Mouse (Mus musculus) embryonic facial prominence, embryonic 11.5 days (tissue): ENCODE results near the gene Atxn1. TPM values are rescaled to one million over a fixed set of nuclear protein-coding genes. Genes with fewer than 3 reads are reported as not detected.

Source experiments
- ATAC-seq: fragments of 200-750 bp; cut with Nextera tagmentation; replicated peaks from 2 replicates; pipeline ENCODE4 v1.8.0; 2017; ENCODE audit warnings: low read depth; ENCODE audit not compliant: insufficient number of reproducible peaks, low FRiP score, low TSS enrichment
- DNase-seq: peaks from one replicate; pipeline ENCODE4 v3.0.0-alpha.2; 2015; ENCODE audit warnings: low spot score
- H3K27ac ChIP-seq: fragments of 300-500 bp; sonication (generic); replicated peaks from 2 replicates; pipeline ENCODE4 v1.5.1; 2014; ENCODE audit warnings: mild to moderate bottlenecking, low read depth, low read length, control low read depth
- H3K27me3 ChIP-seq: fragments of 300-500 bp; sonication (generic); 2 replicates; pipeline ENCODE4 v1.6.1; 2014; ENCODE audit warnings: mild to moderate bottlenecking, low read length, moderate library complexity, mixed read lengths; ENCODE audit not compliant: control insufficient read depth, insufficient read depth
- H3K36me3 ChIP-seq: fragments of 300-500 bp; sonication (generic); replicated peaks from 2 replicates; pipeline ENCODE4 v1.6.1; 2014; ENCODE audit warnings: low read depth, mild to moderate bottlenecking, low read length, moderate library complexity, mixed read lengths; ENCODE audit not compliant: control insufficient read depth, insufficient read depth
- H3K4me1 ChIP-seq: fragments of 300-500 bp; sonication (generic); 2 replicates; pipeline ENCODE4 v1.6.1; 2014; ENCODE audit warnings: low read length, mixed read lengths; ENCODE audit not compliant: control insufficient read depth, insufficient read depth
- H3K4me2 ChIP-seq: fragments of 300-500 bp; sonication (generic); 2 replicates; pipeline ENCODE4 v1.6.1; 2014; ENCODE audit warnings: low read depth, mild to moderate bottlenecking, control low read depth, low read length, moderate library complexity
- H3K4me3 ChIP-seq: fragments of 300-500 bp; sonication (generic); 2 replicates; pipeline ENCODE4 v1.5.1; 2014; ENCODE audit warnings: low read depth, low read length, control low read depth
- H3K9ac ChIP-seq: fragments of 300-500 bp; sonication (generic); replicated peaks from 2 replicates; pipeline ENCODE4 v1.6.1; 2014; ENCODE audit warnings: mild to moderate bottlenecking, control low read depth, low read length
- H3K9me3 ChIP-seq: fragments of 300-500 bp; sonication (generic); replicated peaks from 2 replicates; pipeline ENCODE4 v1.6.1; 2016; ENCODE audit warnings: mild to moderate bottlenecking, low read length, inconsistent platforms, mixed read lengths; ENCODE audit not compliant: control insufficient read depth
- WGBS: fragments of 180-500 bp; shearing (Covaris S2); extraction: QIAGEN DNeasy Blood & Tissue Kit; methylation state at CpG from one replicate; pipeline ENCODE4 v1.1.7; 2014; 5-methylcytosine and 5-hydroxymethylcytosine counted together
- polyA plus RNA-seq: library from polyadenylated mRNA; unstranded; fragments of >200 nt; fragmentation: Nextera tagmentation; extraction: Ambion mirVana; gene quantifications from 2 replicates; pipeline ENCODE4 v1.2.1, GENCODE M21; 2014

The Atxn1 gene
- polyA plus RNA-seq, 1 experiment from 2014 or later, result 1.3 TPM

DNA sequence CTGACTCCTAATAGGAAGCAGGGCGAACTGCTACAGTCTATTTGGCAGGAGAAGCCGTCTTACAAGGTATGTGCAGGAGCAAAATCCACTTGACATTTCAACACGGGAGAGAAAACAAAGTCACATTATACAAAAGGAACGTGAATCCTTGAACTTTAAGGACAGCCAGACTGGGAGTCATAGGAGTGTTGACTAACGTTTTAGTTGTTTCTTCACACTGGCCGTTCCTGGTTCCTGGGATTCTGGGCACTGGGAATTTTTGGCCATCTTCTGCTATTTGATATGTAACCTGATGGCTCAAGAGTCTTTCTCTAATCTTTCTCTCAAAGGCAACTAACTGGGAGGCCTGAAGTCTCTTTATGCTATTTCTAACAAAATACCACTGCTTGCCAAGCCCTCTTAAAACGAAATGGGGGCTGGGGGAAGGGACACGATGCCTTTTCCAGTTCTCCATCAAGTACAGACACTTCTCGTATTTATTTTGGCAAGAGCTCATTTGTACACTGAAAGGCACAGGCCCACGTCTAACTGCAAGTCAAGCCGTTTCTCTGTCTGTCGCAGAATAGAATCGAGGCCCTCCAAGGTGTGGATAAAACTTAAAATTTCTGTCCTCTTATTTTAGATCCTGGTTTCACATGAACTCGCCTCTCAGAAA lies 4.4 kb downstream of the Atxn1 start:
- H3K4me3 ChIP-seq, result no peak overlapping the region
- H3K27me3 ChIP-seq, result no peaks in the 10 kb centered on the region
- no peak for DNase-seq
- H3K27ac ChIP-seq, result no peak overlapping the region
- no peak overlapping the region for H3K9ac ChIP-seq
- H3K4me2 ChIP-seq, result no peak overlapping the region
- ATAC-seq, result no peak
- WGBS, result 59% methylated on average over 14 of the region's 14 CpGs
- no peaks in the 10 kb centered on the region for H3K9me3 ChIP-seq
- no peaks in the 10 kb centered on the region for H3K36me3 ChIP-seq
- no peaks in the 10 kb centered on the region for H3K4me1 ChIP-seq

DNA sequence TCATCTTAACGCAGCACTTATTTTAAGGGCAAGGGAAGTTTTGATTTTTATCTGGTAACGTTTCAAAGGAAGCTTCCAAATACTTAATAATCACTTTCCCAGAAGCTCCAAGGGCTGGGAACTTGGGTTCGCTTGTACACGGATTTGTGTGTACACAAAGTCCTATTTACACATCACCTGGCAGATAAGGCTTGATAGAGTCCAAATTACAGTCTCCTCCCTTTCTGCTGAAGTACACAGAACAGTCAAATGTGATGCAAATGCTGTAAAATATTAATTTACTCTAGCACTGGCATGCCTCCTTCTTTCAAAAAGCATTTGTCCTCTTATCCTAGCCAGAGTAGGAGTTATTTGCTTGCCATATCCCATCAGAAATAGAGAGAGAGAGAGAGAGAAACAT lies 6.5 kb downstream of the Atxn1 start:
- no peak overlapping the region for H3K9ac ChIP-seq
- H3K36me3 ChIP-seq, result no peaks in the 10 kb centered on the region
- H3K4me1 ChIP-seq, result no peaks in the 10 kb centered on the region
- WGBS, result 83% methylated on average over 4 of the region's 4 CpGs
- ATAC-seq (no peak), DNase-seq (no peak)
- H3K4me2 ChIP-seq, result no peak overlapping the region
- no peaks in the 10 kb centered on the region for H3K9me3 ChIP-seq
- no peak overlapping the region for H3K4me3 ChIP-seq
- no peaks in the 10 kb centered on the region for H3K27me3 ChIP-seq
- no peak overlapping the region for H3K27ac ChIP-seq

DNA sequence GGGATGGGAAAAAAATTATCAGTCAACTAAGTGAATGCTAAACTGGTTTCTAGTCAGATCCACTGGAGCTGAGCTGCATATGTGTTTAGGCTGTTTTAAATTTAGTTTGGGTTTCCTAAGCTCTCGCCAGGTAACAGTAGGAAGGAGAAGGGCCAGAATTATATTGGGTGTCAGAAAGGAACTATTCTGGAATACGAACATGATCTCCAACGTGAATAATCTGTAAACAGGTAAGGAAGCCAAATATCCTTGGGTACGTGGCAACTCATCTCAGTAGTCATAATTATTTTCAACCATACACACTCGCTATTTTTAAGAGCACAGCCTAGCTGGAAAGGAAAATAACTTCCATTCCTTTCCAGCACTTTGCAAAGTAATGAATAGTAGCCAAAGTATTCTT lies 7.2 kb downstream of the Atxn1 start:
- no peaks in the 10 kb centered on the region for H3K4me1 ChIP-seq
- H3K27ac ChIP-seq, result no peak overlapping the region
- H3K27me3 ChIP-seq, result no peaks in the 10 kb centered on the region
- H3K4me2 ChIP-seq, result no peak overlapping the region
- WGBS, result 93% methylated on average over 5 of the region's 5 CpGs
- H3K36me3 ChIP-seq, result no peaks in the 10 kb centered on the region
- H3K9me3 ChIP-seq, result no peaks in the 10 kb centered on the region
- H3K4me3 ChIP-seq, result no peak overlapping the region
- ATAC-seq, result no peak
- no peak for DNase-seq
- no peak overlapping the region for H3K9ac ChIP-seq

DNA sequence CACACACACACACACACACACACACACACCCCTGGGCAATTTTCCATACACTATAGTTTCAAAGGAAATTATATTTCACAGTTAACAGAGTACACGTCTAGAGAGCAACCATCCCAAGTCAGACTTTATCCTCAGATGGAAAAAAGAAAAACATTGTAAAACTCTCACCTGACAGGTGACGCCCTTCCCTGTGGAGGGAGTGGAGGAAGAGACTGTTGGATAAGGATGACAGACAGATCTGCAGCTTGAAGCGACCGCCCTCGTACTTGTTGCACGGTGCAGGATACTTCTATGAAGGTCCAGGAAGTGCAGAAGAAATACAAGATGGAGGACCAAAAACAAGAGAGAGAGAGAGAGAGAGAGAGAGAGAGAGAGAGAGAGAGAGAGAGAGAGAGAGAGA lies 8.5 kb downstream of the Atxn1 start:
- no peaks in the 10 kb centered on the region for H3K9me3 ChIP-seq
- ATAC-seq (no peak), DNase-seq (no peak)
- no peaks in the 10 kb centered on the region for H3K27me3 ChIP-seq
- H3K4me2 ChIP-seq, result no peak overlapping the region
- H3K9ac ChIP-seq, result no peak overlapping the region
- H3K27ac ChIP-seq, result no peak overlapping the region
- WGBS, result 87% methylated on average over 6 of the region's 6 CpGs
- no peaks in the 10 kb centered on the region for H3K4me1 ChIP-seq
- H3K4me3 ChIP-seq, result no peak overlapping the region
- no peaks in the 10 kb centered on the region for H3K36me3 ChIP-seq

DNA sequence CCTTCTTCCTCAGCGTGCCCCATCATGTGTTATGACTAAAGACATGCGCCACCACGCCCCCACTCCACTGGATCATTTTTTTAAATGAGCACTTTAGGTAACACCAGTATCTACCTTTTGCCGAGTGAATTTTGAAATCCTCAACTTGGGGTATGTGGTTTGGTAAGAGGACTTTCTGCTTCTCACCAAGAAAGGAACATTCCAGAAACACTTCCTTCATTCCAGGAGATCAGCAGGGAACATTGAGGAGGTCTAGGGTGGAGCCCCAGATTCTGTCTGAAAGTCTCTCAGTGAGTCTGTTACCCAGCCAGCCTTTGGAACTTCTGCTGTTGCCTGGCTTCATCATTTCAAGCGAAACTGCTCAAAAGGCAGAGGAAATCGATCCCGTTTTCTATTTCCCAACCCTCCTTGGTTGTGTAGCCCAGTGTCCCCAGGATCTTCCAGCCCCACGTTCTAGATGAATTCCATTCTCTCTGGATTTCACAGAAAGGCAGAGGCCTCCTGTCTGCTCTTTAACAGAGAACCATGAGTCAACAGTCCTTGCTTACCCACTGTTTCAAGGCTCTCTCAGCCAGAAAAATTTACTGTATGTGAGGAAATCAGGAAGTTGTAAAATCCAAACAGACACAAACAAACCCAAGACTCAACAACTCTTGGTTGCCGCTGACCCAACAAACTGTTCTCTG lies 9.3 kb downstream of the Atxn1 start:
- Histone ChIP-seq H3K36me3 (no peaks in the 10 kb centered on the region), H3K4me1 (no peaks in the 10 kb centered on the region), H3K27me3 (no peaks in the 10 kb centered on the region), H3K9me3 (no peaks in the 10 kb centered on the region), H3K4me2 (no peak overlapping the region), H3K27ac (no peak overlapping the region), H3K4me3 (no peak overlapping the region), H3K9ac (no peak overlapping the region)
- ATAC-seq (no peak), DNase-seq (no peak)
- WGBS, result 92% methylated on average over 9 of the region's 9 CpGs

DNA sequence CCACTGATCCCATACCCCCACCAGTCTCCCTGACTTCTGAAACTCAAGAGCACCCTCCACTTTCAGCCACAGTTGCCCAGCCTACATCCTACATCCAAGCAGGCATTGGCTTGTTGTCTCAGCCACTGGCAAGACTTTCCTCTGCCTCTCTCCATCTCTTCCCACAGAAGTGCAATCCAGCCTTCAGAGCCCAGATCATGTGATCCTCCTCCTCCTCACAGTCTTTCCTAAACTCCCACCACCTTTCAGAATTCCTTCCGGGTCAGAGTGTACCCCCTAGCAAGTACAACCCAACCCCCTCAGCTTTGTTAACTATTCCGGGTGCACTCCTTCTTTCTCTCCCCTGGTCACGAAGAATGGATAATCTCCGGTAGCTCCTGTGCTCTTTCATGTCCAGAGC lies 11.7 kb downstream of the Atxn1 start:
- DNase-seq (no peak), ATAC-seq (no peak)
- no peak overlapping the region for H3K4me2 ChIP-seq
- no peaks in the 10 kb centered on the region for H3K4me1 ChIP-seq
- H3K27me3 ChIP-seq, result no peaks in the 10 kb centered on the region
- H3K4me3 ChIP-seq, result no peak overlapping the region
- no peak overlapping the region for H3K27ac ChIP-seq
- H3K36me3 ChIP-seq, result no peaks in the 10 kb centered on the region
- H3K9ac ChIP-seq, result no peak overlapping the region
- no peaks in the 10 kb centered on the region for H3K9me3 ChIP-seq
- 86% methylated on average over 4 of the region's 4 CpGs for WGBS

DNA sequence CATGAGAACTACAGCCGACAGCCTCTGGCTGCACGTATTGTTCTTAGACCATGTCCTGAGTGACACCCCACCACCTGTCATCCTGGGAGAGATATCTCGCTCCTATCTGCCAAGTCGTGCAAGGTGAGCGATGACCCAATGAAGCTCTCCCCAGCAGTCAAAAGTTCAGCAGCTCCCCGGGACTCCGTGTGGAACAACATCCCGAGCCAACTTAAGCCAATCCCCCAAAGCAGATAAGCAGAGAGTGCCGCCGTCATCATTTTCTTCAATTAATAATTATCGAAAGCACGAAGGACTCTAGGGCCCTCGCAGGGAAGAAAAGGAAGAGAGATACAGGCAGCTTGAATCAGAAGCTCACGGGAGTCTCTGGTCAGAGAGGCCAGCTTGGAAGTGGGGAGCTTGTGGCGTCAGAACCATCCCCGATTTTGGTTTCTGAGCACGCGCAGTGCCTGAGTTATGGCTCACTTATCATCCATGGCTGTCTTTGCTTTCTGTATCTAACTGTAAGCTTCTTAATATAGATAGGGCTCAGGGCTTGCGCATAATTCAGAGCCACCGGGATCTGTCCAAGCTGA lies 13.7 kb downstream of the Atxn1 start:
- no peak for ATAC-seq
- H3K27ac ChIP-seq, result no peak overlapping the region
- WGBS, result 85% methylated on average over 20 of the region's 20 CpGs

DNA sequence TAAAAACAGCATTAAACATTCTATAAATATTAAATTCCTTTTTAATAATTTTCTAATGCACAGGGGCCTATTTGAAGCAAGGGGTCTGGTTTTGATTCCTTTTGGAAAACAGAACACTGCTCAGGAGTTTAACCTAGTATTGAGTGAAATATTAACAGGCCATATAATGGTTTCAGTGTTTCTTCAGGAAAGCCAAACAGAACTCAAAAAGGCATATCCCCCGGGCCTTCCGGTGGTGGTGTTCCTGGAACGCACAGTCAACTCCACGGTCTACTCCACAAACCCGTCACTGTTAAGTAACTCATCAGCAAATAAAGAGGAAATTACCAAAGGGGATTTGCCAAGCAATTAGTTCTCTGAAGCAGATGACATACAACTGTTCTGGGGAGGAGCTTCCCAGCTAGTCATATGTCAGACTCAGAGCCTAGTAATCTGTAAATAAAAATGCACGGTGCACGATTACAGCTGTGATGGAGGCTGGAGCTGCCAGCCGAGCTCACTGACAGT lies 14.4 kb downstream of the Atxn1 start:
- WGBS, result 59% methylated on average over 8 of the region's 8 CpGs
- no peaks in the 10 kb centered on the region for H3K36me3 ChIP-seq
- H3K27ac ChIP-seq, result no peak overlapping the region
- DNase-seq, result no peak
- no peak for ATAC-seq
- no peak overlapping the region for H3K4me2 ChIP-seq
- no peaks in the 10 kb centered on the region for H3K9me3 ChIP-seq
- no peaks in the 10 kb centered on the region for H3K4me1 ChIP-seq
- H3K9ac ChIP-seq, result no peak overlapping the region
- no peaks in the 10 kb centered on the region for H3K27me3 ChIP-seq
- H3K4me3 ChIP-seq, result no peak overlapping the region

More for the DNA sequence above, 13.7 kb downstream of the Atxn1 start:
- no peak overlapping the region for H3K9ac ChIP-seq
- H3K27me3 ChIP-seq, result no peaks in the 10 kb centered on the region
- no peaks in the 10 kb centered on the region for H3K4me1 ChIP-seq
- H3K4me2 ChIP-seq, result no peak overlapping the region
- no peak overlapping the region for H3K4me3 ChIP-seq
- no peaks in the 10 kb centered on the region for H3K9me3 ChIP-seq
- DNase-seq, result no peak
- H3K36me3 ChIP-seq, result no peaks in the 10 kb centered on the region
